Mouse (Mus musculus): Measurements from ENCODE around the gene Fbxo33. TPM values are rescaled to one million over a fixed set of nuclear protein-coding genes. Genes with fewer than 3 reads are reported as not detected.

The Fbxo33 gene
- polyA plus RNA-seq (2012; rRNA removed) = 6.6 and 6.8 TPM in 2 replicates

GRCm38 (mm10) chr12:59219325-59220225, at the start of gene Fbxo33:
Fbxo33 (minus strand) TSS chr12:59219725.

Other genes starting within 250 kb of the Fbxo33 start
- gene Sec23a, start 207.7 kb downstream of the Fbxo33 start, polyA plus RNA-seq (2012; rRNA removed) = 12.9 and 13.1 TPM in 2 replicates
- 2.7 and 3.2 TPM in 2 replicates for gene Gemin2, start 206.3 kb downstream of the Fbxo33 start, polyA plus RNA-seq (2012; rRNA removed)
- gene Trappc6b, start 158.3 kb downstream of the Fbxo33 start, polyA plus RNA-seq (2012; rRNA removed) = 87.0 and 113 TPM in 2 replicates
- 12.1 TPM in 2 replicates for gene Pnn, start 152.8 kb downstream of the Fbxo33 start, polyA plus RNA-seq (2012; rRNA removed)
- 21.4 and 22.9 TPM in 2 replicates for gene Mia2, start 123.9 kb downstream of the Fbxo33 start, polyA plus RNA-seq (2012; rRNA removed)

Measured in colon, adult 2 months (tissue).